Mouse (Mus musculus): Measurements from ENCODE around the gene Bub3. TPM values are rescaled to one million over a fixed set of nuclear protein-coding genes. Genes with fewer than 3 reads are reported as not detected.

Bub3 gene
- polyA plus RNA-seq (2015; fragmentation: Illumina TruSeq; extraction: RNeasy Lipid Tissue Mini Kit (QIAGEN cat#74804); ENCODE audit: insufficient read depth, low replicate concordance) = 54.0 TPM

GRCm38 (mm10) chr7:131559986-131560696, at the start of gene Bub3:
TSS of gene Bub3 (plus strand) at chr7:131560222.

GRCm38 (mm10) chr7:131542115-131542871, 17.7 kb upstream of the Bub3 start, which contains the start of gene Hmx3:
TSS of gene Hmx3 (plus strand) at chr7:131542867.

GRCm38 (mm10) chr7:131548473-131548872, 11.5 kb upstream of the Bub3 start, which contains the start of gene Hmx2:
TSS of gene Hmx2 (plus strand) at chr7:131548773.

Other genes starting within 250 kb of the Bub3 start
- gene Cuzd1, start 237.9 kb upstream of the Bub3 start, polyA plus RNA-seq (2015; fragmentation: Illumina TruSeq; extraction: RNeasy Lipid Tissue Mini Kit (QIAGEN cat#74804); ENCODE audit: insufficient read depth, low replicate concordance) = not detected
- gene Fam24b, start 230.7 kb upstream of the Bub3 start, polyA plus RNA-seq (2015; fragmentation: Illumina TruSeq; extraction: RNeasy Lipid Tissue Mini Kit (QIAGEN cat#74804); ENCODE audit: insufficient read depth, low replicate concordance) = not detected
- gene Fam24a, start 226.4 kb upstream of the Bub3 start, polyA plus RNA-seq (2015; fragmentation: Illumina TruSeq; extraction: RNeasy Lipid Tissue Mini Kit (QIAGEN cat#74804); ENCODE audit: insufficient read depth, low replicate concordance) = not detected
- gene 2310057M21Rik, start 197.5 kb upstream of the Bub3 start, polyA plus RNA-seq (2015; fragmentation: Illumina TruSeq; extraction: RNeasy Lipid Tissue Mini Kit (QIAGEN cat#74804); ENCODE audit: insufficient read depth, low replicate concordance) = 9.3 TPM
- 29.6 TPM for gene Pstk, start 189.1 kb upstream of the Bub3 start, polyA plus RNA-seq (2015; fragmentation: Illumina TruSeq; extraction: RNeasy Lipid Tissue Mini Kit (QIAGEN cat#74804); ENCODE audit: insufficient read depth, low replicate concordance)
- gene Ikzf5, start 149.7 kb upstream of the Bub3 start, polyA plus RNA-seq (2015; fragmentation: Illumina TruSeq; extraction: RNeasy Lipid Tissue Mini Kit (QIAGEN cat#74804); ENCODE audit: insufficient read depth, low replicate concordance) = 29.0 TPM
- gene Acadsb, start 149.6 kb upstream of the Bub3 start, polyA plus RNA-seq (2015; fragmentation: Illumina TruSeq; extraction: RNeasy Lipid Tissue Mini Kit (QIAGEN cat#74804); ENCODE audit: insufficient read depth, low replicate concordance) = 48.1 TPM
- not detected for gene Hmx3, start 17.4 kb upstream of the Bub3 start, polyA plus RNA-seq (2015; fragmentation: Illumina TruSeq; extraction: RNeasy Lipid Tissue Mini Kit (QIAGEN cat#74804); ENCODE audit: insufficient read depth, low replicate concordance)
- gene Hmx2, start 11.4 kb upstream of the Bub3 start, polyA plus RNA-seq (2015; fragmentation: Illumina TruSeq; extraction: RNeasy Lipid Tissue Mini Kit (QIAGEN cat#74804); ENCODE audit: insufficient read depth, low replicate concordance) = not detected

All from spleen, adult 10 weeks (tissue).